Mouse (Mus musculus) macrophage (primary cell): ENCODE results near the gene Swsap1. TPM values are rescaled to one million over a fixed set of nuclear protein-coding genes. Genes with fewer than 3 reads are reported as not detected.

ENCODE experiments used
- H3K27ac ChIP-seq: fragments of 350-480 bp; formaldehyde crosslinking; 2 replicates; pipeline ENCODE4 v1.9.0; 2021
- H3K36me3 ChIP-seq: fragments of 350-480 bp; formaldehyde crosslinking; 2 replicates; pipeline ENCODE4 v1.9.0; 2021; ENCODE audit errors: inconsistent target
- H3K4me3 ChIP-seq: fragments of 350-480 bp; formaldehyde crosslinking; 2 replicates; pipeline ENCODE4 v1.9.0; 2021; ENCODE audit errors: inconsistent target
- H3K79me2 ChIP-seq: fragments of 350-480 bp; formaldehyde crosslinking; 2 replicates; pipeline ENCODE4 v1.9.0; 2021; ENCODE audit errors: inconsistent target
- WGBS: methylation state at CpG from one replicate; pipeline ENCODE4 v1.1.7; 2026; ENCODE audit warnings: inconsistent platforms; ENCODE audit not compliant: missing documents; 5-methylcytosine and 5-hydroxymethylcytosine counted together
- polyA plus RNA-seq: library from polyadenylated mRNA; stranded (reverse); fragments of 250-400 nt; gene quantifications from 3 replicates; pipeline ENCODE4 v1.2.4, GENCODE M21; 2018; ENCODE audit warnings: inconsistent platforms

Swsap1 gene
- polyA plus RNA-seq, 1 experiment from 2014 or later = 5.2 TPM

DNA sequence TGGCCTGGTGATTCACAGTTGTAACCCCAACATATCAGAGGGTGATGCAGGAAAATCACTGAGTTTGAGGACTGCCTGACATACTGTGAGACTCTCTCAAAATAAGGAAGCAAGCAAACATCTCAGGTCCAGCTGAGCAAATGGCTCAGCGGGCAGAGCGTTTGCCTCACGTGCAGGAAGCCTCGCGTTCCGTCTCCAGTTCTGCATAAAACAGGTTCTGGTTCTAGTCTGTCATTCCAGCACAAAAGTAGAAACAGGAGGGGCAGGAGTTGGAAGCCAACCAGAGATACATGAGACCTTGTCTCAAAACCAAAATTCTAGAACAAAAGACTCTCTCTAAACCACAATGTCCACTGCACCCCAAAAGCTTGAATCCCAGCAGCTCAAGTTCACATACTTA is 28.8 kb upstream of the Swsap1 start:
- Histone ChIP-seq H3K27ac (peak overlapping the region; percentile 75), H3K4me3 (peak overlapping the region; percentile 73), H3K36me3 (no peaks in the 10 kb centered on the region), H3K79me2 (peaks cover 11% of the 10 kb centered on the region; the same call in 1 of the 2 replicates)
- 0% methylated on average over 6 of the region's 6 CpGs for WGBS

DNA sequence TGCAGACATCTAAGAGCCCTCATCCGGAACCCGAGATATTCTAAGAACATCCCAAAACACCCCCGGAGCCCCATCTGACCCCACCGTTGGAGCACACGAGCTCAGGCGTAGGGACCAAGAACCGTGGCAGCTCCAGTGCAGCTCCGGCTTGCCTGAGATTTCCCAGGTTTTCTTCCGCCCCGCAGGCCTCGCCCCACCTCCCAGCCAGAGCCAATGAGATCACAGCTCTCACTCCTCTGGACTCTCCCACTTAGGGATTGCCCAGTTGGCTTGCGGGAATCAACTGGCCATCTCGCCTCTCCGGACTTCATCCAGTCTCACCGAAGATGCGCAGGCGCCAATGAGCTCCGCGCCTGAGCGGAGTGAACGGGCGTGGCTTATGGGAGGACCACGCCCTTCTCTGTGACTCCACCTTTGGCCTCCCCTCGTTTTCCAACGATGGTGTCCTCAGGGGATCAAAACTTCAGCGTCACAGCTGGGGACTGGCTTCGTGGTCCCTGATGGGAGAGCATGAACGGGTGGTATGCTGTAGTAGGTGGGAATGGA is 28.3 kb upstream of the Swsap1 start, which contains the start of the genes Ccdc159 and Tmem205:
Gene Ccdc159 (plus strand): TSS at position 264 of the 546 bp plus-strand sequence.
Gene Tmem205 (minus strand): TSS at position 349 of the 546 bp plus-strand sequence.
- peaks cover 11% of the 10 kb centered on the region; the same call in 1 of the 2 replicates for H3K79me2 ChIP-seq
- under 1% methylated on average over 28 of the region's 28 CpGs for WGBS
- H3K36me3 ChIP-seq = no peaks in the 10 kb centered on the region
- H3K4me3 ChIP-seq = peak within 1 kb of the TSS; percentile 73
- peak within 1 kb of the TSS; percentile 75 for H3K27ac ChIP-seq

DNA sequence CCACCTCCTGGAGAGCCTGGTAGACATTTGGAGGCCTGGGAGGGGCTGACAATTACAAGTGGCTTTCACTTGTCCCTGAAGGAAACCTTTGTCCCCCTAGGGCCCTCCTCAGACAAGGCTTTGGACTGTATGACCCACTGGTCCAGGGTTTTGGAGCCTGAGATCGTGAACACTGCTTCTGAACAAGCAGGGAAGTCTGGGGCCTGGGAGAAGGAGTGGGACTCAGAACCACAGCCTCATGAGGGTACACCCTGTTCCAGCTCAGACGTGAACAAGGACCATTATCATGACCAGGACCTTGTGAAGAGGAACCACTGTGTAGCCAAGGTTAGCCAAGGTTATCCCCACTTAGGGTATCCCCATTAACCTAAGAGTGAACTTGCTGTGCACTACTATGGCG is 26.3 kb upstream of the Swsap1 start:
- Histone ChIP-seq H3K27ac (no peak overlapping the region), H3K4me3 (no peak overlapping the region), H3K79me2 (peaks cover 11% of the 10 kb centered on the region; the same call in 1 of the 2 replicates), H3K36me3 (no peaks in the 10 kb centered on the region)
- 91% methylated on average over 3 of the region's 3 CpGs for WGBS

DNA sequence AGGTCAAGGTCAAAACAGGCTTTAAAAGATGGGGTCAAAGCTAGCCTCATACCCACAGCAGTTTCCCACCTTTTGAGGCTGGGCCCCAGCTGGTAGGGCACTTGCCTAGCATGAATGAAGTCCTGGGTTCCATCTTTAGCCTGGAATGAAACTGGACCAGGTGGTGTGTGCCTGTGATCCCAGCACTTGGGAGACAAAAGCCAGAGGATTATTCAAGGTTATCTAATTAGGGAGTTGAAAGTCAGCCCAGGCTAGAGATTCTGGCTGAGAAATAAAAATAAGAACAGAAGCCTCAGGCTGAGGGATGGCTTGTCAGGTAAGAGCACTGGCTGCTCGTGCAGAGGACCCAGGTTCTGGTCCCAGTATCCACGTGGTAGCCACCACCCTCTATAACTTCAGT is 23.5 kb upstream of the Swsap1 start:
- Histone ChIP-seq H3K4me3 (no peak overlapping the region), H3K27ac (no peak overlapping the region), H3K79me2 (no peaks in the 10 kb centered on the region), H3K36me3 (no peaks in the 10 kb centered on the region)
- 91% methylated on average over 2 of the region's 2 CpGs for WGBS

DNA sequence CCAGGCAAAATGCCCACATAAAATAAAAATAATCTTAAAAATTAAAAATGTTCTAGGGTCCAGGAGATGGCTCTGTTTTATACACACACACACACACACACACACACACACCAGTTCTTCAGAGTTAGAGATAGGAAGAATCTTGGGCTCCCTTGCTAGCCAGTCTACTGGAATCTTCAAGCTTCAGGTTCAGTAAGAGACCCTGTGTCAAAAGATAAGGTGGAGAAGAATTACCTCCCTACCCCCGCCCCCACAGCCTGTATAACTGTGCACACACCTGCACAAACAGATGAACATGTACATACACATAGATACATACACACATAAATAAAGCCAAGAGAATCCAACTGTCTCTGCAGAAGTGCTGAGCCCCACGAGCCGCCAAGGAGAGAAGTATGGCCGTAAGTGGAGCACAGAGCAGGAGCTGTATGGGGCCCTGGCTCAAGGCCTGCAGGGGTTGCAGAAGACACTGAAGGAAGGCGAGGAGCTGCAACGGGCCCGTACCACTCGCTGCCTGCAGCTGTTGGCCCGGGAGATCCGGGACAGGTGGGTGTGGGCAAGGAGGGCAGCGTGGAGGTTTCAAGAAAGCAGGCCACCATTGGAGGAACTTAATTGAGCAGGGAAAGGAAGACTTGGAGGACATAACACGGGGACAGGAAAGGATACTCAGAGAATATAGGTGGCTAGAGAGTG is 23.0 kb upstream of the Swsap1 start:
- 79% methylated on average over 12 of the region's 12 CpGs for WGBS
- H3K27ac ChIP-seq = no peak overlapping the region
- H3K36me3 ChIP-seq = no peaks in the 10 kb centered on the region

DNA sequence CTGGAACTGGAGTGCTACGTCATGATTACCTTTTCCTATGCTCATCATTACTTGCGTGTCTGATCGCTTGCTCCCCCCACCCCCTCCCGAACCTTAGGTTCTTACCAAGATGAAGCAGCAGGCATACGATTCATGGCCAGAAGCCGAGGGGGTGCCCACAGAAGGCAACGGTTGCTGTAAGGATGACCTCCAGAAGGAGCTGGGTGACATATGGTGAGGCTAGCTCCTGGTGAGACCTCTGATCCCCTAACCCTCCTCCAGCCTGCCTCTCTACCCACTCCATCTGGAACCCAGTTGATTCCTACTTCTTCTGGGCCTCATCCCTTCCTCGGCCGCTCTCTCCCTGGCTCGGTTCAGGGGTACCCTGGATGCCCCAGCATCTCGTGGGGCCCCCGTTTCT is 21.5 kb upstream of the Swsap1 start:
- 94% methylated on average over 12 of the region's 12 CpGs for WGBS
- H3K27ac ChIP-seq = no peak overlapping the region
- no peaks in the 10 kb centered on the region for H3K36me3 ChIP-seq
- no peak overlapping the region for H3K4me3 ChIP-seq
- H3K79me2 ChIP-seq = no peaks in the 10 kb centered on the region

More for the DNA sequence above, 23.0 kb upstream of the Swsap1 start:
- no peak overlapping the region for H3K4me3 ChIP-seq
- no peaks in the 10 kb centered on the region for H3K79me2 ChIP-seq

DNA sequence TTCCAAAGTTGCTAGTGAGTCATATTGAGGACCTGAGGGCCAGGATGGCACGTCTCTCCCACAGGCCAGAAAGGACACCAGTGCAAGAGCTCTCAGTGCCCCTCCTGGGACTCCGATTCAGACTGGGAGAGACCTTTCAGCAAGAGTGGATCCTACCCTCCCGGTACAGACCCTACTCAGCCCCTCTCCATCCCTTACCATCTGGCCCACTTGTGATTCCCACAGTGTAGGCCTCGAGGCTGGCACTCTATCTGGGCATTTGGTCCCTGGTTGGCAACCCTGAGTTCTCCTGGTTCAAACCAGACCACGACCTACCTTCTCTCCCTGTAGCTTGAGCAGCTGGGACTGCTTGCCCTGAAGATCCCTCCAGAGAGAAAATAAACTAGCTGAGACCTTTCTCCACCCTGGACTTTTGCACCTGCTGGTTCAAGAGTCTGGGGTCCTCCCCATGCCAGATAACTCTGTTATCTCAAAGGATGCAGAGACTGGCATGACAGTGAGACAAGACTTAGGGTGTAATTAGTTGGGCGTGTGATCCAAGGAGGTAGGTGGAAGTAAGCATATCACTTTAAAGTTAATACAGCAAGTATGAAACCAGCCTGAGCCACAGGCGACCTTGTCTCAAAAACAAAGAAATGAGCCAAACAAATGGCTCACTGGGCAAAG is 20.0 kb upstream of the Swsap1 start:
- Histone ChIP-seq H3K4me3 (no peak overlapping the region), H3K36me3 (no peaks in the 10 kb centered on the region), H3K27ac (no peak overlapping the region), H3K79me2 (no peaks in the 10 kb centered on the region)
- WGBS = 85% methylated on average over 7 of the region's 7 CpGs

DNA sequence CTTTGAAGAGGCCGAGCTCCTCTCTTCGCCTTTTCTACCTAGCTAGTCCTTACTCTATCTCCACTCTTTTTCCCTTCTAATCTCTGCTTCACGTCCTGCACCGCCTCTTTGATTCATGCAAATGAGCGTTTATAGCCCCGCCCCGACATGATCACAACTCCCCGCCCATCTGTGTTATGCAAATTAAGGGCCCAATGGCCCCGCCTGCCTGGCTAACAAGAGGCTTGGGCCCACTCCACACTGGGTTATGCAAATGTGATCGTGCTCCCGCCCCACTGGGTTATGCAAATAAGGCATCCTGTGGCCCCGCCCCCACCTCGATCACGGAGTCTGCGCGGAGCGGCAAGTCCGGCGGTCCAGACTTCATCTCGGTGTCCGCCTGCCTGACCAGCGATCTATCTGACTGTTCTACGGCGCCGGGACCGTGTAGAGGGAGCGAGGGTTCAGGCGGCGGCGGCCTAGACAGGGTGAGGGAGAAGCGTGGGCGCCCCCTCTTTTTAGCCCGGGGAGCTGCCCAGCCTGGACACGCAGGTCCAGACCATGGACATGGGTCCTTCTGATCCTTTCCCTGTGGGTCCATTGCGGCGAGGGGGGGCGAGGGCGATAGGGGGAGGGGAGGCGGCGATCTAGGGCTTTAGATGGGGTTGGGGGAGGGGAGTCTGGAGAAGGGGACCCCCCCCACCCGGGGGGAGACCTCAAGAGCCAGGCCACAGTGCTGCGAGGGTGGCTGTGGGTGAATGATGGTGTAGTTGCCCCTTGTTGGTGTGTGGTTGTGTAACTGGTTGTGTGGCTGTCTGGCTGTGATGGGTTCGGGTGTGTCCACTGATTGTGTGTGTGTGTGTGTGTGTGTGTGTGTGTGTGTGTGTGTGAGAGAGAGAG is 18.6 kb upstream of the Swsap1 start, which contains the start of gene Plppr2:
Gene Plppr2 (plus strand): TSS at position 342 of the 879 bp plus-strand sequence.
- H3K79me2 ChIP-seq = no peaks in the 10 kb centered on the region
- no peaks in the 10 kb centered on the region for H3K36me3 ChIP-seq
- H3K4me3 ChIP-seq = peak within 1 kb of the TSS; percentile 14; the same call in 1 of the 2 replicates
- no peak within 1 kb of the TSS for H3K27ac ChIP-seq
- WGBS = 4% methylated on average over 38 of the region's 43 CpGs

DNA sequence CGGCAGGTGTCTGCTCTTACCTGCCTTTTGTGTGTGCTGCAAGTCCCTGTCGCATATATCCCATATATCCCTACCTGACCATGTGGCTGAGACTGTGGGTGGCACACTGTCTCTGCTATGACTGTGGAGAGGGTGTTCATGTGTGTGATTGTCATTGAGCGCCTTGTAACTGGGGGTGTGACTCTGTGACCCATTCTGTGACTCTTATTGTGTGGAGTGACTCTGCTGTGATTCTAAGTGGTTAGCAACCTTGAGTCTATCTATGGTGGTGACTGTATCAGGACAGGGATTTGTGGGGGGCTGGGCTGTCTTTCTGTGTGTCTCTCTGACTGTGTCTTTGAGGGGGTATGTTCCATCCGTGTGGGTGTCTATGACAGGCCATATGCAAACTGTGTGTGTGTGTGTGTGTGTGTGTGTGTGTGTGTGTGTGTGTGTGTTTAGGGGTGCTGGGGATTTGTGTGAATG is 17.8 kb upstream of the Swsap1 start:
- Histone ChIP-seq H3K27ac (no peak overlapping the region), H3K4me3 (no peak overlapping the region), H3K36me3 (no peaks in the 10 kb centered on the region), H3K79me2 (no peaks in the 10 kb centered on the region)
- WGBS = 94% methylated on average over 4 of the region's 4 CpGs

DNA sequence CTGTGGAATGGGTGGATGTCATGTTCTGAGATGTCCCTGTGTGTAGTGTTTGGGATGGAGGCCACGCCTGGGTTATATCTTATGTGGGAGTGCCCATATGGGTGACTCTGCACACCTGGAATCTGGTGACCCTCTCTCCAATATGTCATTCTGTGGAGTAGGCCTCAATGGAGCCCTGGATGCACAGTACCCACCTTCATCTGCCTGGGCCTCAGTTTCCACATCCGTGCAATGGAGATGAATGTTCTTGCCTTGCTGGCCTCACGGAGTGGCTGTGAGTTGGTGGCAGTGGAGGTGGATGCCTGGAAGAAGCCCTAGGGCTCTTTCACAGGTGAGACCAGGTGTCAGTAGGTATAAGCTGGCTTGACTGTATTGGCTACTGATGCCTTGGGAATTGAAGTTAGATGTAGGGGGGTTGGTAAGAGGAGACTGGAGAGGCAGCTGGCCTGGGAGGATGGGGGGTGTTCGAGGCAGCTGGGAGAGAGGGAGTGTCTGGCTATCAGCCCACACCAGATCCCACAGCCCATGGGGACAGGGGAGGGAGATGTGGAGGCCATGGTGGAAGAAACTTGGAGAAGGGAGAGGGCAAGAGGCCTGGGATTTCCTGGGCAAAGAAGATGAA is 17.2 kb upstream of the Swsap1 start:
- Histone ChIP-seq H3K79me2 (no peaks in the 10 kb centered on the region), H3K27ac (no peak overlapping the region), H3K4me3 (no peak overlapping the region), H3K36me3 (no peaks in the 10 kb centered on the region)
- 93% methylated on average over 4 of the region's 4 CpGs for WGBS

DNA sequence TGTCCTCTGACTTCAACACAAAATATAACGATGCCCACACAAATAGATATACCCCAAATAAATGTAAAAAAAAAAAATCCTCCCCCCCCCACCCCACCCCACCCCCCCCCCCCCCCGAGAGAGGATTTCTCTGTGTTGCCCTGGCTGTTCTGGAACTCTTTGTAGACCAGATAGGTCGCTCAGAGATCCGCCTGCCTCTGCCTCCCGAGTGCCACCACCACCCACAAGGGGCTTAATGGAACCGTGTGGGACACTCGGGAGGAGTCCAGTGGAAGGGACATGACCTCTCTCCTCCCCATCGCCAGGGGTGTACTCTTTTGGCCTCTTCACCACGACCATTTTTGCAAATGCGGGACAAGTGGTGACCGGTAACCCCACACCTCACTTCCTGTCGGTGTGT is 12.5 kb upstream of the Swsap1 start:
- no peaks in the 10 kb centered on the region for H3K79me2 ChIP-seq
- H3K27ac ChIP-seq = no peak overlapping the region
- 83% methylated on average over 10 of the region's 12 CpGs for WGBS
- H3K36me3 ChIP-seq = no peaks in the 10 kb centered on the region
- no peak overlapping the region for H3K4me3 ChIP-seq

DNA sequence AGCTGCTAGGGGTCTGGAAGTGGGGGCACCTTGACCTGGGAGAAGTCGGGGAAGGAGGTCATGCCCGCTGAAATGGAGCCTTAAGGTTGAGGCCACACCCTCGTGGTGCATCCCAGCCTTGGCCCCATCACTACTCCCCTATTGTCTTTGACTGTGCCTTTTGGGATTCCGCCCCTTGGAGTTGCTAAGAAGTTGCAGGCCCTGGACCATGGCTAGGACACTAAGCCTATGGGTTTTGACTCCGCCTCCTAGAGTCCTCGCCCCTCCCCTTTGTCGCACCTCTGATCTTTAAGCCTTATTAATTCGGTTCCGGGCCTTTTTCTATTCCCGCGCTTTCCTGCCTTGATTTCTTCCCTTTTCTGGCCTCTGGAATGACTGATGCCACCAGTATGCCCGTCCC is 11.9 kb upstream of the Swsap1 start:
- no peaks in the 10 kb centered on the region for H3K79me2 ChIP-seq
- 84% methylated on average over 12 of the region's 12 CpGs for WGBS
- H3K27ac ChIP-seq = no peak overlapping the region
- H3K36me3 ChIP-seq = no peaks in the 10 kb centered on the region
- no peak overlapping the region for H3K4me3 ChIP-seq

DNA sequence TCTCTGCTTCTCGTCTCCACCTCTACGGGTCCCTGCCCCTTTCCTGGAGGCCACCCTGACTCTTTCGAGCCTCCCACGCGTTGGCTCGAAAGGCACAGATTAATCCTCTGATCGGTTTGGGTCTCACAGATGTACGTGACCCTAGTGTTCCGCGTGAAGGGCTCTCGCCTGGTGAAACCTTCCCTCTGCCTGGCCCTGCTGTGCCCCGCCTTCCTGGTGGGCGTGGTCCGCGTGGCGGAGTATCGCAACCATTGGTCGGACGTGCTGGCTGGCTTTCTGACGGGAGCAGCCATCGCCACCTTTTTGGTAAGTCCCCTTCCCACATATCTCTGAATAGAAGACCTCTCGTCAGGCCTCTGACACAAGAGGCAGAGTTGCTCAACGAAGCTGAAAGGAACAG is 11.3 kb upstream of the Swsap1 start:
- H3K36me3 ChIP-seq = no peaks in the 10 kb centered on the region
- WGBS = 76% methylated on average over 23 of the region's 23 CpGs
- no peak overlapping the region for H3K27ac ChIP-seq
- no peaks in the 10 kb centered on the region for H3K79me2 ChIP-seq
- no peak overlapping the region for H3K4me3 ChIP-seq
